Mouse (Mus musculus) CD4-positive, CD25-positive, alpha-beta regulatory T cell, adult 2 months (primary cell): ENCODE measurements around the gene Olfr1367.
"Not testable (repeated sequence)": the region's sequence is repeated elsewhere in the genome, so short reads cannot be mapped to it uniquely, and the experiment has no call there.

Experiments
- DNase-seq: peaks from one replicate; pipeline ENCODE4 v3.0.0-alpha.2; 2012; ENCODE audit warnings: low read depth, low spot score

Olfr1367 gene

GRCm38 (mm10) chr13:21396048-21396447 lies 49.3 kb downstream of the Olfr1367 start:
- DNase-seq: not testable (repeated sequence)

GRCm38 (mm10) chr13:21397486-21397885 lies 50.8 kb downstream of the Olfr1367 start:
- no peak for DNase-seq
